Mouse (Mus musculus) gastrocnemius, postnatal 14 days (tissue): ENCODE measurements around the gene Map4k2. TPM values are rescaled to one million over a fixed set of nuclear protein-coding genes. Genes with fewer than 3 reads are reported as not detected.
A peak's percentile ranks its signal among the peaks of the same experiment; 100 is the strongest.

Source experiments
- DNase-seq: peaks from one replicate; pipeline ENCODE4 v3.0.0; 2021; ENCODE audit warnings: mixed read lengths
- intact Hi-C: fragments of 180-260 bp; cut with DNase I; formaldehyde crosslinking; loops from one replicate; pipeline ENCODE4 v1.15.1; 2025; ENCODE audit warnings: low total_unique reads
- total RNA-seq, 2 experiments: library from RNA; stranded (reverse); gene quantifications; 2 replicates each; pipeline ENCODE4 v1.2.3; 2021

The Map4k2 gene
- total RNA-seq, 2 experiments from 2014 or later, result 9.5 to 14.4 TPM

DNA sequence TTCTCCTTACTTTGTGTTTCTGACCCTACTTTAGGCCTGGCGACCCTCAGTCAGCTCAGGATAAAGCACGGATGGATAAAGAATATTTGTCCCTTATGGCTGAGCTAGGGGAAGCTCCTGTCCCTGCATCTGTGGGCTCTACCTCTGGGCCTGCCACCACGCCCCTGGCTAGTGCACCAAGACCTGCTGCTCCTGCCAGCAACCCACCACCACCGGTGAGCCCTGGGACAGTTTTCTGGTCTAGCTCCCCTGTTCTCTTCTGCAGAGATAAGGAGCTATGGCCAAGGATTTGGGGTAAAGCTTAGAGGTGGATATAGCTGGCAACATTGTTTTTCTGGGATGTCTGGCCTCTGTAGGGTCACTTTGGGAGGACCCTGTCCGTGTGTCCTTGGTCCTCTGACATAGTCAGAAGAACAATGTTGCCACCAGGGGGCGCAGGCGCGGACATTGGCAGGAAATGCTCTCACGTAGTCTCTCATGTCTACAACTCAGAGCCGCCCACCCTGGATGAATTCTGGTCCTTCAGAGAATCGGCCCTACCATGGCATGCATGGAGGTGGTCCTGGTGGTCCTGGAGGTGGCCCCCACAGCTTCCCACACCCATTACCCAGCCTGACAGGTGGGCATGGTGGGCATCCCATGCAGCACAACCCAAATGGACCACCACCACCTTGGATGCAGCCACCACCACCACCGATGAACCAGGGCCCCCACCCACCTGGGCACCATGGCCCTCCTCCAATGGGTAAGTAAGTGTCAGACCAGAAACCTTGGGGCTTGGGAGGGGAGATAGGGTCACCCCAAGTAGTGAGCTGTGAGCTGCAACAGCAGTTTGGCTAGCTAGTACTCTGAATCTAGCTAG is 32.8 kb downstream of the Map4k2 start:
- peak; percentile 88 for DNase-seq
- intact Hi-C loops, result no loop called here

DNA sequence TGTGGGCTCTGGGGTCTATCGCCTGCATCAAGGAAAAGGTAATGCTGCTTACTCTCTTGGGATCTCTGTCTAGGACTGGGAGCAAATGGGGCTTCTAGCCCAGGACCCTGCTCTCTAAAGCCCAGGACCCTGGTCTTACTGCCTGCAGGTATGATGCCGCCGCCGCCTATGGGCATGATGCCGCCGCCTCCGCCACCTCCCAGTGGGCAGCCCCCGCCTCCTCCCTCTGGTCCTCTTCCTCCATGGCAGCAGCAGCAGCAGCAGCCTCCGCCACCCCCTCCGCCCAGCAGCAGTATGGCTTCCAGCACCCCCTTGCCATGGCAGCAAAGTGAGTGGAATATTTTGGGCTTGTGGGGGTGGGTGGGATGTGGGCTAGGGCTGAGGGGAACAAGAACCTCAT is 33.6 kb downstream of the Map4k2 start:
- intact Hi-C loops, result no loop called here
- DNase-seq, result no peak

DNA sequence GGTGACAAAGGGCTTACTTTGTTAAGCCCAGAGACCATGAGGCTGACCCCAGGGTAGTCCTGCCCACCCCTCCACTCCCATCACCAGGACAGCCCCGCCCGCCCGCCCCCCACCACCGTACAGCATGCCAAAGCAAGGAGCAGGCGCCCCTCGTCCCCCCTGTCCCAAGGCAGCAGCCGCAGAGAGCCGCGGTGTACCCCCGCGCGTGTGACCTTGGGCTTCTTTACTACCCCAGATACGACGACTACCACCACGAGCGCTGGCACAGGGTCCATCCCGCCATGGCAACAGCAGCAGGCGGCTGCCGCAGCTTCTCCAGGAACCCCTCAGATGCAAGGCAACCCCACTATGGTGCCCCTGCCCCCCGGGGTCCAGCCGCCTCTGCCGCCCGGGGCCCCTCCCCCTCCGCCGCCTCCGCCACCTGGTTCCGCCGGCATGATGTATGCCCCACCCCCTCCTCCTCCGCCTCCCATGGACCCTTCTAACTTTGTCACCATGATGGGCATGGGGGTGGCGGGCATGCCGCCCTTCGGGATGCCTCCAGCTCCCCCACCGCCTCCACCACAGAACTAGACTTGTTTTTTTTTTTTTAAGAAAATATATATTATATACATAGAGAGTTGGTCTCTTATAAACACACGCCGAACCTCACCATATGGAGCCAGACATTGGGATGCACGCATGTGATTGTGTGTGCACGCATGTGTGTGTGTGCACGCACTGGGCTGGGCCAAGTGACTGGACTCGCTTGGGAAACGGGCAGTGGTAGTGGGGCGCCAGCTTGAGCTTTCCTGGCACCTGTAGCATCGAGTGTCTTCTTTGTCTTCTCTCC is 34.7 kb downstream of the Map4k2 start:
- DNase-seq, result no peak
- intact Hi-C loops, result no loop called here

DNA sequence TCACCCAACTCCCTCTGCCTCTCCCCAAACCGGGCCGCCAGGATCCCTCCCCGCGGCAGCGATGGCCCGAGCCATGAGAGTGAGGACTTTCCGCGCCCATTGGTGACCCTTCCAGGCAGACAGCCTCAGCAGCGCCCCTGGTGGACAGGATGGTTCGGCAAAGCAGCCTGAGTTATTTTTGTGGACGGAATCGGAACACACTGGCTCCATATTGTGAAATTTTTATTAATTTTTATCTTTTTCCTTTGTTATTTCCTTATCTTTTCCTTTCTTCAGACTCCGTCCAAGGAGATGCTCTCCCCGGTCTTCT is 35.3 kb downstream of the Map4k2 start:
- peak; percentile 79 for DNase-seq
- intact Hi-C loops, result no loop called here

DNA sequence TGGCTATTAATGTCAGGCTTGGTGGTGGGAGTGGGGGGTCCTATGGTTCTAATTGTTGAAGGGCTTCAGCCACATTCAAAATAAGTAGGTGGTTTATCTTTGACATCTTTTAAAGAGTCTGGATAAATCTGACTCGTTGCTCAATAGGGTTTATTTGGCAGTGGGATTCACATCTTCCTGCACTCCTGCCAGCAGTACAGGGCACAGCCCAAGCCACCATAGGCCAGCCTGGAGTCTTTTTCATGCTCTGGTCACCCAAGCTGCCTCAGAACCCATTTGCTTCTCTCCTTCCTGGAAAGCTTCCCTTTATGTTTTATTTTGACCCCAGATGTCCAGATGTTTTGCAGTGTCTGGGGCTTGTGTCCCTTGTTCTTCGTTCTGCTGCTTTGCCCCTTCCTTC is 35.7 kb downstream of the Map4k2 start:
- DNase-seq, result no peak
- intact Hi-C loops, result no loop called here

DNA sequence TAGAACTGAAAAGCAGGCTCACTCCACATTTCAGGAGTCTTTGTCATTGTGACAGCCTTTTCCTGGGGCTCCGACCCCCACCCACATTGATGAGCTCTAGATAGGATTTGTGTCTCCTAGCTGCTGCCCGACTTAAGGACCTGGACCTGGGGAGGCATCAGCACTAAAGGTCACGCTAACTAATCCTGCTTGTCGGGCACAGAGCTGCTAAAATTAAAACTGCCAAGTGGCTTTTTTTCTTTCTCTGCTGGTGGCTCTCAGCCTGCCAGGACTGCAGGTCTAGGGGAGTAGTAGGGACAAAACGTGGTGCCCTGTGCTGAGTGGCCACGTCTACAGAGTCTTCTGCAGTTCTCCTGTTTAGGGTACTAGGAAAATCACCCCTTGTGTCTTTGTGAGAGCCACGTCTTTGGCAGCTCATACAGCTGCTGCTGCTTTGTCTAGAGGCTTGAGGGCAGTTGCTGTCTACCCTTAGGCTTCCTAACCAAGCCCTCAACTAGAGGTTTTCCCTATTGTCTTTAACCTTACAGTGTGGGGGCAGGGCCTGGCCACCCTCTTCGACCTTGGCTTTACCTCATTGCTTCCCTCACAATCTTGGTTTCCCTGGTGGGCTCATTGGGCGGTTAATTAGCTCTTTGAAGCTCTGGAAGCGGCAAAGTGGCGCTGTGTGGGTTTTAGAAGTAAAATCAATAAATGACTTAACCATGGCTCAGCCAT is 36.5 kb downstream of the Map4k2 start:
- peak; percentile 23 for DNase-seq
- intact Hi-C loops, result no loop called here

DNA sequence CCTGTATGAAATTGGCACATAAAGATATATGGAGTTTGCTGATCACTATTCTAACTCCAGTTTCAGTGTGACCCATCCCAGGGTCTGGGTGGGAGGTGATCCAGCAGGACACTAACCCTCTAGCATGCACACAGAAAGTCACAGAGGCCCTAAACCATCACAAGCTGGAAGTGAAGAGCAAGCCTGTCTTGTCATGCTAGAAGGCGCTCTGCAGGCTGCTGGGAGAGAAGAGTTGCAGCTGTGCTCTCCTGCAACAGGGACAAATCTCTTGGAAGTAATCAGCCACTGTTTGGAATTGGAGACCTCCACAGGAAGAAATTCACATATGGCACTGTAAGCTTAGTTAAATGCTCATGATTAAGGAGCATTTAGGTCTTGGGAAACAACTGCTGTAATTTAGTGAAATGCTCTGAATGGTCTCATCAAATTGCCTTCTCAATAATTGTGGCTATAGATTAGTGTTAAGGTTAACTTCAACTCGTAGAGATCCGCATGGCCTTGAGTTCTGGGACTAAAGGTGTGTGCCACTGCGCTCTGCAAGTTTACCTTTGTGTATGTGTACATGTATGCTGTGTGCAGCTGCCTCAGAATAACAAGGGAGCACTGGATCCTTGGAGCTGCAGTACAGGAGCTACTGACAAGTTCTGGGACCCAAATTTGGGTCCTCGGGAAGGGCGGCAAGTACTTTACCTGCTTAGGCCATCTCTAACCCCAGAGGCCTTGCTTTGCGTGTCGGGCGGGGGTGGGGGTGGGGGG is 39.7 kb downstream of the Map4k2 start:
- intact Hi-C loops, result no loop called here
- no peak for DNase-seq

DNA sequence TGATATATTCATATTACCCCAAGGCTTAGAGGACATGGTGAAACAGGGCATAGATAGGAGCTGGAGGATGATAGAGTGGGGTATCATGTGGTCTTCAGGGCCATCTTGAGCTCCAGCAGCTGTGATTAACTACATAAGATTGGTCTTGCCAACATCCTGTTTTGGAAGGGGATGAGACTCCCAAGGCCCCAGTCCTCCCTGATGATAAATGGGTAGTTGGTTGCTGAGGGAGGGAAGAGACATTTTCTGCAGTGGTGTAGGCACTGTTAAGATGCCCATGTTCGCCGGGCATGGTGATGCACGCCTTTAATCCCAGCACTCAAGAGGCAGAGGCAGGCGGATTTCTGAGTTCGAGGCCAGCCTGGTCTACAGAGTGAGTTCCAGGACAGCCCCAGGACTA is 40.3 kb downstream of the Map4k2 start:
- intact Hi-C loops, result no loop called here
- DNase-seq, result no peak

DNA sequence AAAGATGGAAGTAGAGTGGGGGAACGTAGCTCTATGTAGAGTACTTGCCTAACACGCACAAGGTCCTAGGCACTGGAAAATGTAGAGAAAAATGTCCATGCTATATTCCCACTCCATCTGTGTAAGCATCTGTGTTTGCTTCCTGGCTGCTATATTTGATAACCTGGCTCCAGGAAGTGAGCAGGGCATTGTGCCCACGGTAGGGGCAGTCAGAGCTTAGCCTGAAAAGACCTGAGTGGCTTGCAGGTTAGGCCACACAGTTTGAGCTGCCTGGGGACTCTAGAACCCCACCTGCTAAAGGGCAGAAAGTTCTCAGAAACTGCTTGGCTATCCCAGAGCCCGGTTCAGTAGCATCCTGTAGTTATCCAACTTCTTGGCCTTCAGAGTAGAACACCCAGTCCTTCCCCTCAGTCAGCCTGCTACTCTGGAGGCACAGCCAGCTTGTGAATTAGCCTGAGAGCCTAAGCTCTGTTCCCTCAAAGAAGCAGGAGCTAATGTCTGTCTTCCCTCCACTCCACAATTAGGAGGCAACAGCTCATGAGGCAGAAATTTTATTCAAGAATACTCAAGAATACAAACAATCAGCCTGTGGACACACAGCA is 41.5 kb downstream of the Map4k2 start:
- no peak for DNase-seq
- intact Hi-C loops, result no loop called here

DNA sequence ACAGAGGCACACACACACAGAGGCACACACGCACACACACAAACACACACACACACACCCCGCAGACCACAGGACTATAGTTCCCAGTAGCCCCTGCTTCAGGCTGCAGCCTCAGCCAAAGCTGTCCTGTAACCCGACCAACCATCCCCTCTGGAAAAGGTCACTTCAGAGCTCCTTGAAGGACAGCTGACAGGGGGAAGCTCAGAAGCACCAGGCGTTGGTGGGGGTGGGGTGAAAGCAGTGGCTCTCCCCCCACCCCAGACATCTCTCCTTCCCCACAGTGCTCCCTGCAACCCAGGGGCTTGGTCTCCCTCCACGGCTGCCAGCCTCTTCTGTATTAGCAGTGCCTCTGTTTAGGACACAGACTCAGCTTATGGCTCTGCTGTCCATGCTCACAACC is 42.5 kb downstream of the Map4k2 start:
- intact Hi-C loops, result no loop called here
- peak; percentile 66 for DNase-seq

DNA sequence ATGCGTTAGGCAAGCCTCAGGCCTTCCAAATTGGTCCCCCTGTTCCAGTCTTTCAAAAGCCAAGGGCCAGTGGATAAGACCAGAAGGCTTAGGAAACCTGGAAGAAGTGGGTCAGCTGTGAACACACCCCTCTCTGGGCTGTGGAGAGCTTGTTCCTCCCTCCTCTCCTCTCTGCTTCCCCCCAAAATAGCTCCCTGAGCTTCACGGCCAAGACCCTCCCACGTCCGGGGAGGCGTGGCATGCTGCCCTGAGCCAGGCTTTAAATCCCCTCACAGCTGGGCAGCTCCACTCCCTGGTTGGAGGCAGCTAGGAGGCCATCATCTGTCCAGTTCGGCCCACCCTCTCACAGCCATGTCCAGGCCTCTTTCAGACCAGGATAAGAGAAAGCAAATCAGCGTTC is 43.2 kb downstream of the Map4k2 start, which contains the start of gene Pygm:
Pygm (plus strand) TSS at position 272 of the 400 bp plus-strand sequence.
- intact Hi-C loops, result no loop called here
- DNase-seq, result peak; percentile 92

DNA sequence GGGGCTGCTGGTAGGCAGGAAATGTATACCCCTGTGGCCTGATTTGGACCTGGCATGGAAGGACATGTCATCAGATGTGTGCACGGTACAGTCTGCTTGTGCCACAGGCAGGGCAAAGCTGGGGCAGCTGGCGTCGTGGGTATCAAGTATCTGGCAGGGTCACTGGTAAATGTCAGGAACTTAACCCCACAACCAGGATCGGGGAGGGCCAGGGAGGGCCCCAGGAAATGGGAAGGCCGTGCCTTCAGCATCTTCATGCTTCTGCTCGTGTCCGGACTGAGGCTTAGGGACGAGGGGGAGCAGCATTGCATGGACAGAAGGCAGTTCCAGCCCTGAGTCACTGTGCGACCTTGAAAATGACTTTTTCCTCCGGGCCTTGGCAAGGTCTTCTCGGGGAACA is 44.0 kb downstream of the Map4k2 start:
- intact Hi-C loops, result no loop called here
- peak; percentile 74 for DNase-seq

DNA sequence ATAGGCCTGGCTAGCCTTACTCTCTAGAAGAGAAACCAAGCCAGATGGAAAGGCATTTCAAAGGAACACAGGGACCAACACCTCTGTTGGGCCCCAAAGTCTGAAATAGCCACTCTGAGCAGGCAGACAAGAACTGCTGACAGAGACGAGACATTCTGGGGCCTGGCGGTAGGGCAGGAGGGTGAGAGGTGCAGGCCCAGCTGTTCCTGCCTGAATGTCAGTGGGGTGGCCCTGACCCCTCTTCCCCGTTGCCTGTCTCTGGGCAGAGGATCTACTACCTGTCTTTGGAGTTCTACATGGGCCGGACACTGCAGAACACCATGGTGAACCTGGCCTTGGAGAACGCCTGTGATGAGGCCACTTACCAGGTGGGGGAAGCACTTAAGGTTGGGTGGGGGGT is 44.5 kb downstream of the Map4k2 start:
- no peak for DNase-seq
- intact Hi-C loops, result no loop called here

DNA sequence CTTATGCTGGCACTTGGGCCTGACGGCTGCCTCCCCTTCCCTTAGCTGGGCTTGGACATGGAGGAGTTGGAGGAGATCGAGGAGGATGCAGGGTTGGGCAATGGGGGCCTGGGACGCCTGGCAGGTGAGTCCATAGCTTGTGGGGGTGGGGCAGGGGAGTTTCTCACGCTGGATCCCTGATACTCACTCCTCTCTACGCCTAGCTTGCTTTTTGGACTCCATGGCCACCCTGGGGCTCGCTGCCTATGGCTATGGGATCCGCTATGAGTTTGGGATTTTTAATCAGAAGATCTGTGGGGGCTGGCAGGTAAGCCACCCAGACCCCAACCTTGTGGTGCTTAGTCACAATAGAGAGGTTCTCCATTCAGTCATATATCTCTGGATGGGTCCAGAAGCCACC is 44.9 kb downstream of the Map4k2 start:
- intact Hi-C loops, result no loop called here
- no peak for DNase-seq

DNA sequence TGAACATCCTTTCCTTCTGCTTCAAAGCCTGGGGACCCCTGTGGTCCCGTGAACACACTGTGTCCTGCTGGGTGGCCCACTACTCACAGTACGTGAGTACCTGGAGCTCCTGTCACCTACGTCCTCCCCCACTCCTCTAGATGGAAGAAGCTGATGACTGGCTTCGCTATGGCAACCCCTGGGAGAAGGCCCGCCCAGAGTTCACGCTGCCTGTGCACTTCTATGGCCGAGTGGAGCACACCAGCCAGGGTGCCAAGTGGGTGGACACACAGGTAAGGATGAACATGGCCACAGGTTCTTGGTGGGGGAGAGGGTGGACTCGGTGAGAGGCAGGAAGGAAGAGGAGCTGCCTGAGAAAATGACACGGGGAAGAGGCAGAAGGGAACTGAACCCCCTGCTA is 45.3 kb downstream of the Map4k2 start:
- intact Hi-C loops, result no loop called here
- DNase-seq, result no peak

DNA sequence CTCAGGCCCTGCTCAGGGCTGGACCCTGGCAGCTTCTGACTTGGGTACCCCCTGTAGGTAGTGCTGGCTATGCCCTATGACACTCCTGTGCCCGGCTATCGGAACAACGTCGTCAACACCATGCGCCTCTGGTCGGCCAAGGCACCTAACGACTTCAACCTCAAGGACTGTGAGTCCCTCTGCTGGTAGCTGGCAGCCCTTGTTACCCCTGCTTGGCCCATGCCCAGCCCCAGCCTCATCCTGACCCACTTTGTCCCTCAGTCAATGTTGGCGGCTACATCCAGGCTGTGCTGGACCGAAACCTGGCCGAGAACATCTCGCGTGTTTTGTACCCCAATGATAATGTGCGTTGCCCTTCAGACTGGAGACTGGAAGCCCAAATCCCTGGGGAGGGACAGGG is 47.1 kb downstream of the Map4k2 start:
- intact Hi-C loops, result no loop called here
- DNase-seq, result peak; percentile 63

DNA sequence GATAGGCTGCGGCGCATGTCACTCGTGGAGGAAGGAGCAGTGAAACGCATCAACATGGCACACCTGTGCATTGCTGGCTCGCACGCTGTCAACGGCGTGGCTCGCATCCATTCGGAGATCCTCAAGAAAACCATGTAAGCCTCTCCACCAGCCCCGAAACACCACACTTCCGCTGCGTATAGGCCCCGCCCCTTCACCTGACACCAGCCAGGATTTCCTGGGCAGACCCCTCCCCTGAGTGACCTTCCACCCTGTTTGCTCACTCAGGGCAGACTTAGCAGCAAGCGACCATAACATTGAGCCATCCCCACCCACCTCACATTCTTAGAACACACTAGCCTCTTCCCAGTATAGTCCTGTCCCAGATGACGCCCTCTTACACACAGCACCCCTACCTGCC is 48.9 kb downstream of the Map4k2 start:
- intact Hi-C loops, result no loop called here
- DNase-seq, result no peak

DNA sequence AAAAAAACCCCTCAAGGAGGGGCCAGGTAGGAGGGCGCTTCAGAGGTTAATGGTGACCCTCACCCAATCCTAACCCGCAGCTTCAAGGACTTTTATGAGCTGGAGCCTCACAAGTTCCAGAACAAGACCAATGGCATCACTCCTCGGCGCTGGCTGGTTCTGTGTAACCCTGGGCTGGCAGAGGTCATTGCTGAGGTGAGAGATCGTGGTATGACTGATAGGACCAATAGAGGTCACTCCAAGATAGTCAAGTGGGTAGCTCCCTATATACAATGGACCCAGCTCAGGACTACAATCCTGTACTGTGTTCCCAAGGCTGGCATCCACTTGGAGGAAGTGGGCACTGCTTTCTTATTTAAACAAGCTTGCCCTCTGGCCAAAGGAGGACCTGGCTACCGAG is 49.3 kb downstream of the Map4k2 start:
- intact Hi-C loops, result no loop called here
- no peak for DNase-seq

DNA sequence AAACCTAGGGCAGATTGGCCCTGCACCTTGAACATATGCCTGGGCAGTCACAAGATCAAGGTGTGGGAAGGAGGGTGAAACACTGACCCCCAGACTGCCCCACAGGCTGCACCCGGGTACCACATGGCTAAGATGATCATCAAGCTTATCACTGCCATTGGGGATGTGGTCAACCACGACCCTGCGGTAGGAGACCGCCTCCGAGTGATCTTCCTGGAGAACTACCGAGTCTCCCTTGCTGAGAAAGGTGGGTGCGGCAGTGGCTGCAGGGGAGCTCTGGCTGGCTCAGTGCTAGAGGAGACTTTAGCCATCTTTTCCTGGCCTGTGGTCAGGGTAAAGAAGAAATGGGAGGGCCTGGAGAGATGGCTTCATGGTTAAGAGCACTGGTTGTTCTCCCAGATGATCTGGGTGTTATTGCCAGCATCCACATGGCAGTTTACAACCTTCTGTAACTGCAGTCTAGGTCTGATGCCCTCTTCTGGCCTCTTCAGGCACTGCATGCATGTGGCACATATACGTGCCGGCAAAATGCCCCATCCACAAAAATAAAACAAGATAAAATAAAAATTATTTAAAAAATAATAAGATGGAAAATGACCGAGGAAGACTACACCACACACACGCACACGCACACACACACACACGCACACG is 51.9 kb downstream of the Map4k2 start:
- intact Hi-C loops, result no loop called here
- no peak for DNase-seq
